Mouse (Mus musculus): ENCODE results near the gene Rcor2. TPM values are rescaled to one million over a fixed set of nuclear protein-coding genes. Genes with fewer than 3 reads are reported as not detected.

The Rcor2 gene
- polyA plus RNA-seq, 1 experiment from 2014 or later, result 10.7 TPM

DNA sequence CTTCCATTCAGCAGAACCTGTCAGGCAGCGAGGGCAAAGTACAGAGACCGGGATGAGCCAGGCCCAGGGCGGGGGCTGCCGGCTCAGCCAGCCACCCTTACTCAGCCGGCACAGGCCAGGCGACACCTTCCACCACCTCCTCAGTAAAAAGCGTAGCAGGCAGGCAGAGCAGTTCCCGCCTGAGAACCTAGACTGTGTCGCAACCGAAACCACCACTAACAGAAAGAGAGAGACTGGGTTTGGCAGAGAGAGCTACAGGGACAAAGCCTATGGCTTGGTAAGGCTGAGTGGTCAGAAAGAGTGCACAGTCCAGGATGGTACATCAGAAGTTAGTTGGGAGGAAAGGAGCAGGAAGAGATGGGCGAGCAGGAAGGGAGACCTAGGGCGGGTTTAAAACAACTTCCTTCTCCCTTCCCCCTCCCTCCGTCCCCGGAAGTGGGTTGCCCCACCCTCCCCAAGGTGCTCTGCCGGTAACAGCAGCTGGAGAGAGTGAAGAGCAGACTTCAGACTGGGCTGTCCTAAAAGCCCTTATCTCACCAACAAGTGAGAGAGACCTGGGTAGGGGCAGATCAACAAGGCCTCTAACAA is 28.0 kb downstream of the Rcor2 start:
- Histone ChIP-seq H3K27me3 (ENCODE audit: control insufficient read depth, insufficient read depth, low read length) (no peaks in the 10 kb centered on the region), H3K4me1 (ENCODE audit: control insufficient read depth in 2 of 2, insufficient read depth in 2 of 2, low read length in 2 of 2) (peaks cover 28 to 53% of the 10 kb centered on the region in 2 experiments), H3K36me3 (ENCODE audit: control insufficient read depth, insufficient read depth, low read length) (0 out of 2 replicates have a peak, but pooled peaks cover 8% of the 10 kb centered on the region), H3K27ac (replicated peaks in 1 of 2; ENCODE audit: control insufficient read depth in 1 of 2, insufficient read depth in 1 of 2, low read depth in 2 of 2, low read length in 2 of 2) (peak overlapping the region; percentile 35 to 41; a peak in 2 of 4 replicates), H3K9ac (ENCODE audit: low read length) (peak overlapping the region; percentile 23; the same call in 1 of the 2 replicates), H3K4me3 (ENCODE audit: control insufficient read depth in 1 of 2, insufficient read depth in 1 of 2, low read depth in 1 of 2, low read length in 2 of 2) (no peak overlapping the region; a peak in 1 of 4 replicates), H3K9me3 (ENCODE audit: control insufficient read depth, low read length) (no peaks in the 10 kb centered on the region), H3K4me2 (ENCODE audit: low read length) (peak overlapping the region; percentile 29)
- ATAC-seq (ENCODE audit: insufficient number of reproducible peaks, insufficient read depth, low FRiP score, low read depth), result no peak
- 40% methylated on average over 15 of the region's 15 CpGs for WGBS

DNA sequence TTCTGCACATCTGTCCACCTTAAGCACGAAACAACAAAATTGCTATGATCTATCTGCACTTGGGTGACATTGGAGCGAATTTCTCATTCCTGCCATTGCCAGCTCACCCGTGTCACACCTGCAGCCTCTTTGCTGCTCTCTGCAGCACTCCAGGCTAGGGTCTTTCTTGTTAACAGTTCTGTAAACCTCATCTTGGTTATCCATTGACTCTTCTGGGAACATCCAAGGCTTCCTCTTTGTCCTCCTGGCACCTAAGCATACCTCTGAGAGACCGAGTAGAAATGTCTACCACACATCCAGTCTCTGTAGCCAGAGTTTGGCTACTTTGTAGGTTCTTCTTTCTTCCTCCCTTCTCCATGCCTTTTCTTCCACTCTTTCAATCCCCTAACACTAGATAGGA is 28.8 kb downstream of the Rcor2 start:
- no peak overlapping the region for H3K27ac ChIP-seq (replicated peaks in 1 of 2; ENCODE audit: control insufficient read depth in 1 of 2, insufficient read depth in 1 of 2, low read depth in 2 of 2, low read length in 2 of 2)
- no peak for ATAC-seq (ENCODE audit: insufficient number of reproducible peaks, insufficient read depth, low FRiP score, low read depth)
- no peaks in the 10 kb centered on the region for H3K9me3 ChIP-seq (ENCODE audit: control insufficient read depth, low read length)
- H3K4me3 ChIP-seq (ENCODE audit: control insufficient read depth in 1 of 2, insufficient read depth in 1 of 2, low read depth in 1 of 2, low read length in 2 of 2), result no peak overlapping the region
- no peaks in the 10 kb centered on the region for H3K27me3 ChIP-seq (ENCODE audit: control insufficient read depth, insufficient read depth, low read length)
- H3K9ac ChIP-seq (ENCODE audit: low read length), result no peak overlapping the region
- no peak overlapping the region for H3K4me2 ChIP-seq (ENCODE audit: low read length)
- H3K4me1 ChIP-seq (ENCODE audit: control insufficient read depth in 2 of 2, insufficient read depth in 2 of 2, low read length in 2 of 2), result peaks cover 26 to 49% of the 10 kb centered on the region in 2 experiments
- WGBS, result 80% methylated on average over 4 of the region's 4 CpGs
- 0 out of 2 replicates have a peak, but pooled peaks cover 8% of the 10 kb centered on the region for H3K36me3 ChIP-seq (ENCODE audit: control insufficient read depth, insufficient read depth, low read length)

GRCm38 (mm10) chr19:7299052-7299451 is 31.9 kb downstream of the Rcor2 start:
- H3K36me3 ChIP-seq (ENCODE audit: control insufficient read depth, insufficient read depth, low read length), result 0 out of 2 replicates have a peak, but pooled peaks cover 8% of the 10 kb centered on the region
- no peak overlapping the region for H3K4me2 ChIP-seq (ENCODE audit: low read length)
- no peak overlapping the region for H3K27ac ChIP-seq (replicated peaks in 1 of 2; ENCODE audit: control insufficient read depth in 1 of 2, insufficient read depth in 1 of 2, low read depth in 2 of 2, low read length in 2 of 2)
- no peak overlapping the region for H3K9ac ChIP-seq (ENCODE audit: low read length)
- H3K27me3 ChIP-seq (ENCODE audit: control insufficient read depth, insufficient read depth, low read length), result no peaks in the 10 kb centered on the region
- peaks cover 17 to 42% of the 10 kb centered on the region in 2 experiments for H3K4me1 ChIP-seq (ENCODE audit: control insufficient read depth in 2 of 2, insufficient read depth in 2 of 2, low read length in 2 of 2)
- H3K9me3 ChIP-seq (ENCODE audit: control insufficient read depth, low read length), result no peaks in the 10 kb centered on the region
- ATAC-seq (ENCODE audit: insufficient number of reproducible peaks, insufficient read depth, low FRiP score, low read depth), result 0 out of 2 replicates have a peak, but pooled peaks have one; percentile 40
- no peak overlapping the region for H3K4me3 ChIP-seq (ENCODE audit: control insufficient read depth in 1 of 2, insufficient read depth in 1 of 2, low read depth in 1 of 2, low read length in 2 of 2)

DNA sequence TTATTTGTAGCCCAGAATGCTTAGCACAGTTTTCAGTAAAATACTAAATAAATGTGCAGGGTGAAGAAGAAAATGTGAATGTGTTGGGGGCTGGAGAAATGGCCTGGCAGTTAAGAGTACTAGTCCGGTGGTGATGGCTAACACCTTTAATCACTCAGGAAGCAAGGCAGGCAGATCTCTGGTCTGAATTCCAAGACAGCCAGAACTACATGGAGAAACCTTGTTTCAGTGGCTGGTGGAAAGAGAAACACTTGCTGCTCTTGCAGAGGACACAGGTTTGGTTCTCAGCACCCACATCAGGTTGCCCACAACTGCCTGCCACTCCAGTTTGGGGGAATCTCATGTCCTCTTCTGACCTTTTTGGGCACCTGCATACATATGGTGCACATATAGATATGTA is 33.0 kb downstream of the Rcor2 start:
- ATAC-seq (ENCODE audit: insufficient number of reproducible peaks, insufficient read depth, low FRiP score, low read depth), result no peak
- Histone ChIP-seq H3K4me3 (ENCODE audit: control insufficient read depth in 1 of 2, insufficient read depth in 1 of 2, low read depth in 1 of 2, low read length in 2 of 2) (no peak overlapping the region), H3K9me3 (ENCODE audit: control insufficient read depth, low read length) (no peaks in the 10 kb centered on the region), H3K36me3 (ENCODE audit: control insufficient read depth, insufficient read depth, low read length) (0 out of 2 replicates have a peak, but pooled peaks cover 8% of the 10 kb centered on the region), H3K9ac (ENCODE audit: low read length) (no peak overlapping the region), H3K27ac (replicated peaks in 1 of 2; ENCODE audit: control insufficient read depth in 1 of 2, insufficient read depth in 1 of 2, low read depth in 2 of 2, low read length in 2 of 2) (no peak overlapping the region), H3K4me2 (ENCODE audit: low read length) (no peak overlapping the region), H3K27me3 (ENCODE audit: control insufficient read depth, insufficient read depth, low read length) (no peaks in the 10 kb centered on the region), H3K4me1 (ENCODE audit: control insufficient read depth in 2 of 2, insufficient read depth in 2 of 2, low read length in 2 of 2) (peaks cover 10 to 36% of the 10 kb centered on the region in 2 experiments)
- WGBS, result 88% methylated on average over 1 of the region's 1 CpGs

GRCm38 (mm10) chr19:7301647-7302492 is 34.7 kb downstream of the Rcor2 start:
- H3K4me2 ChIP-seq (ENCODE audit: low read length), result no peak overlapping the region
- 0 out of 2 replicates have a peak, but pooled peaks cover 3% of the 10 kb centered on the region for H3K36me3 ChIP-seq (ENCODE audit: control insufficient read depth, insufficient read depth, low read length)
- peaks cover 10 to 42% of the 10 kb centered on the region in 2 experiments for H3K4me1 ChIP-seq (ENCODE audit: control insufficient read depth in 2 of 2, insufficient read depth in 2 of 2, low read length in 2 of 2)
- no peaks in the 10 kb centered on the region for H3K9me3 ChIP-seq (ENCODE audit: control insufficient read depth, low read length)
- no peak overlapping the region for H3K9ac ChIP-seq (ENCODE audit: low read length)
- WGBS, result 64% methylated on average over 7 of the region's 7 CpGs
- H3K27ac ChIP-seq (replicated peaks in 1 of 2; ENCODE audit: control insufficient read depth in 1 of 2, insufficient read depth in 1 of 2, low read depth in 2 of 2, low read length in 2 of 2), result no peak overlapping the region
- no peak overlapping the region for H3K4me3 ChIP-seq (ENCODE audit: control insufficient read depth in 1 of 2, insufficient read depth in 1 of 2, low read depth in 1 of 2, low read length in 2 of 2)
- ATAC-seq (ENCODE audit: insufficient number of reproducible peaks, insufficient read depth, low FRiP score, low read depth), result no peak
- H3K27me3 ChIP-seq (ENCODE audit: control insufficient read depth, insufficient read depth, low read length), result no peaks in the 10 kb centered on the region

- H3K4me1 ChIP-seq (ENCODE audit: control insufficient read depth in 2 of 2, insufficient read depth in 2 of 2, low read length in 2 of 2), result peaks cover 14 to 48% of the 10 kb centered on the region in 2 experiments
- no peak overlapping the region for H3K4me2 ChIP-seq (ENCODE audit: low read length)
- 0 out of 2 replicates have a peak, but pooled peaks cover 3% of the 10 kb centered on the region for H3K36me3 ChIP-seq (ENCODE audit: control insufficient read depth, insufficient read depth, low read length)
- no peak overlapping the region for H3K27ac ChIP-seq (replicated peaks in 1 of 2; ENCODE audit: control insufficient read depth in 1 of 2, insufficient read depth in 1 of 2, low read depth in 2 of 2, low read length in 2 of 2)
- no peak for ATAC-seq (ENCODE audit: insufficient number of reproducible peaks, insufficient read depth, low FRiP score, low read depth)
- 58% methylated on average over 1 of the region's 1 CpGs for WGBS
- H3K4me3 ChIP-seq (ENCODE audit: control insufficient read depth in 1 of 2, insufficient read depth in 1 of 2, low read depth in 1 of 2, low read length in 2 of 2), result no peak overlapping the region
- no peaks in the 10 kb centered on the region for H3K27me3 ChIP-seq (ENCODE audit: control insufficient read depth, insufficient read depth, low read length)
- no peak overlapping the region for H3K9ac ChIP-seq (ENCODE audit: low read length)
- H3K9me3 ChIP-seq (ENCODE audit: control insufficient read depth, low read length), result no peaks in the 10 kb centered on the region
Measured at GRCm38 (mm10) chr19:7302493-7302797, 35.3 kb downstream of the Rcor2 start.

GRCm38 (mm10) chr19:7303796-7304195 is 36.7 kb downstream of the Rcor2 start:
- H3K4me2 ChIP-seq (ENCODE audit: low read length), result no peak overlapping the region
- H3K27ac ChIP-seq (replicated peaks in 1 of 2; ENCODE audit: control insufficient read depth in 1 of 2, insufficient read depth in 1 of 2, low read depth in 2 of 2, low read length in 2 of 2), result no peak overlapping the region
- no peaks in the 10 kb centered on the region for H3K27me3 ChIP-seq (ENCODE audit: control insufficient read depth, insufficient read depth, low read length)
- H3K36me3 ChIP-seq (ENCODE audit: control insufficient read depth, insufficient read depth, low read length), result 0 out of 2 replicates have a peak, but pooled peaks cover 3% of the 10 kb centered on the region
- WGBS, result 64% methylated on average over 6 of the region's 6 CpGs
- H3K9me3 ChIP-seq (ENCODE audit: control insufficient read depth, low read length), result no peaks in the 10 kb centered on the region
- H3K9ac ChIP-seq (ENCODE audit: low read length), result no peak overlapping the region
- no peak overlapping the region for H3K4me3 ChIP-seq (ENCODE audit: control insufficient read depth in 1 of 2, insufficient read depth in 1 of 2, low read depth in 1 of 2, low read length in 2 of 2)
- ATAC-seq (ENCODE audit: insufficient number of reproducible peaks, insufficient read depth, low FRiP score, low read depth), result no peak
- peaks cover 27 to 61% of the 10 kb centered on the region in 2 experiments for H3K4me1 ChIP-seq (ENCODE audit: control insufficient read depth in 2 of 2, insufficient read depth in 2 of 2, low read length in 2 of 2)
